ENCODE assay signal across 15 mouse cellular contexts in the genomic region with DNA sequence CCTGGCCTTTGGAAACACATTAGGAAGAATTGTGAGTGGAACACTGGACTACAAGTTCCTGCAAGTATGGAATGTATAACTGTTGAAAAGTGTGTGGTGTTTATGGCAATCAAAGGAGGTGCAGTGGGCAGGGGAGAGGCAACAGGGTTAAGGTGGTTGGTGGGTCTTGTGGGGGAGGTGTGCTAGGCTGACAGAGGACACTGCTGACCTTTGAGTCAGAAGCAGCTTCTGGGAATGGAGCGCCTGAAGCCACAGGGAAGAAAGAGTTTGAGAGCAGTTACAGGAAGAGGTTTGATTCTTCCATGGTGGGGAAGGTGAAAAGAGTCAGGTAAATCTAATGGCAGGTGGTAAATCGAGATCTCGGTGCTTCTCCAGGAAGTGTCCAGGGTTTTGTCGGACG. TPM values are rescaled to one million over a fixed set of nuclear protein-coding genes. Genes with fewer than 3 reads are reported as not detected.
A peak's percentile ranks its signal among the peaks of the same experiment; 100 is the strongest.
DNase-seq lines count a peak whose midpoint lies in the region; ATAC-seq and TF ChIP-seq lines count a peak whose summit lies in the region.
"Had no signal": no experiment of that assay in that cellular context is flagged by ENCODE, and none has a peak within 500 bp of the region (broad histone marks: within the 10 kb centered on the region; RNA-seq: fewer than 3 reads in every experiment).

No protein-coding gene starts in this region.

- peaks cover 22% of the 10 kb centered on the region; the same call in 1 of the 2 replicates for H3K36me3 ChIP-seq in heart, embryonic 10.5 days
- no peaks in the 10 kb centered on the region for H3K36me3 ChIP-seq in lung, postnatal 0 days (ENCODE audit: insufficient read depth, low read length)
- peaks cover 3% of the 10 kb centered on the region; the same call in 1 of the 2 replicates for H3K36me3 ChIP-seq in intestine, embryonic 16.5 days (ENCODE audit: control insufficient read depth, insufficient read depth, low read length)
- H3K36me3 ChIP-seq in forebrain, embryonic 15.5 days = no peaks in the 10 kb centered on the region

- H3K4me1 ChIP-seq in heart, embryonic 10.5 days = peaks cover 83% of the 10 kb centered on the region
- peaks cover 48% of the 10 kb centered on the region for H3K4me1 ChIP-seq in lung, postnatal 0 days (ENCODE audit: insufficient read depth, low read depth, low read length)
- H3K4me1 ChIP-seq in intestine, embryonic 16.5 days (ENCODE audit: control insufficient read depth, insufficient read depth, low read length) = peaks cover 59% of the 10 kb centered on the region
- H3K4me1 ChIP-seq in forebrain, embryonic 15.5 days = peaks cover 12% of the 10 kb centered on the region

- no peak for TF ChIP-seq EP300 in lung, postnatal 0 days (IDR thresholded peaks at IDR 0.05)

- no peak overlapping the region for H3K9ac ChIP-seq in lung, postnatal 0 days (replicated peaks; ENCODE audit: low read depth)
- 0 out of 2 replicates have a peak overlapping the region, but pooled peaks have one; percentile 36 for H3K9ac ChIP-seq in intestine, embryonic 16.5 days (ENCODE audit: low read depth, low read length)
- H3K9ac ChIP-seq in forebrain, embryonic 15.5 days (replicated peaks) = no peak overlapping the region

- no peak for DNase-seq in heart, embryonic 10.5 days (ENCODE audit: low spot score)
- no peak for DNase-seq in heart, postnatal 36 days
- DNase-seq in lung, postnatal 0 days (ENCODE audit: low spot score) = no peak
- DNase-seq in lung, postnatal 4 days = no peak
- DNase-seq in spleen, adult 18-20 months = no peak
- no peak for DNase-seq in embryo, embryonic 11 days
- DNase-seq: adrenal gland, postnatal 36 days; B cell, adult 2 months; kidney, adult 9 months; left cerebral cortex, postnatal 4 days; retina, postnatal 1 day; thymus, adult 18-20 months had no signal

- no peak for ATAC-seq in lung, postnatal 0 days
- peak; percentile 11; the same call in 1 of the 2 replicates for ATAC-seq in intestine, embryonic 16.5 days
- ATAC-seq in forebrain, embryonic 15.5 days (replicated peaks) = no peak

- intact Hi-C loops in heart, postnatal 36 days (cut with DNase I) = no loop called here

- H3K27me3 ChIP-seq in heart, embryonic 10.5 days (ENCODE audit: insufficient read depth, poor library complexity, severe bottlenecking) = no peaks in the 10 kb centered on the region
- H3K27me3 ChIP-seq in lung, postnatal 0 days (replicated peaks; ENCODE audit: insufficient read depth, low read length) = no peaks in the 10 kb centered on the region
- no peaks in the 10 kb centered on the region for H3K27me3 ChIP-seq in intestine, embryonic 16.5 days (replicated peaks; ENCODE audit: control insufficient read depth, insufficient read depth, low read length)
- no peaks in the 10 kb centered on the region for H3K27me3 ChIP-seq in forebrain, embryonic 15.5 days

- H3K27ac ChIP-seq in heart, embryonic 10.5 days = peak overlapping the region; percentile 70
- peak overlapping the region; percentile 32; the same call in 1 of the 2 replicates for H3K27ac ChIP-seq in lung, postnatal 0 days (ENCODE audit: low read length)
- peak overlapping the region; percentile 76 for H3K27ac ChIP-seq in intestine, embryonic 16.5 days (ENCODE audit: low read length)
- no peak overlapping the region for H3K27ac ChIP-seq in forebrain, embryonic 15.5 days (replicated peaks)

- H3K4me2 ChIP-seq in lung, postnatal 0 days (replicated peaks; ENCODE audit: low read depth, low read length) = no peak overlapping the region
- no peak overlapping the region for H3K4me2 ChIP-seq in intestine, embryonic 16.5 days (ENCODE audit: low read depth, low read length)
- H3K4me2 ChIP-seq in forebrain, embryonic 15.5 days (replicated peaks) = no peak overlapping the region

- 67% methylated on average over 5 of the region's 5 CpGs for WGBS in heart, embryonic 10.5 days
- 65% methylated on average over 5 of the region's 5 CpGs for WGBS in lung, postnatal 0 days
- WGBS in intestine, embryonic 16.5 days = 60% methylated on average over 5 of the region's 5 CpGs
- 92% methylated on average over 5 of the region's 5 CpGs for WGBS in forebrain, embryonic 15.5 days

- H3K9me3 ChIP-seq in heart, embryonic 10.5 days = no peaks in the 10 kb centered on the region
- H3K9me3 ChIP-seq in lung, postnatal 0 days (ENCODE audit: low read length) = no peaks in the 10 kb centered on the region
- no peaks in the 10 kb centered on the region for H3K9me3 ChIP-seq in intestine, embryonic 16.5 days (ENCODE audit: control insufficient read depth, low read length)
- H3K9me3 ChIP-seq in forebrain, embryonic 15.5 days = no peaks in the 10 kb centered on the region
- H3K9me3 ChIP-seq: G1E had no signal

- no peak overlapping the region for H3K4me3 ChIP-seq in heart, embryonic 10.5 days
- H3K4me3 ChIP-seq in lung, postnatal 0 days (ENCODE audit: low read depth, low read length) = no peak overlapping the region
- H3K4me3 ChIP-seq in intestine, embryonic 16.5 days (ENCODE audit: low read length) = no peak overlapping the region
- H3K4me3 ChIP-seq in forebrain, embryonic 15.5 days = no peak overlapping the region

- TF ChIP-seq CTCF in lung, postnatal 0 days (IDR thresholded peaks at IDR 0.05) = no peak

RNA-seq across cellular contexts. Expression of a gene that starts 16.7 kb away (rescaled TPM):
- polyA plus RNA-seq in heart, embryonic 10.5 days (2016; fragmentation: Nextera tagmentation; extraction: Ambion mirVana) = 71.5 and 91.4 TPM in 2 replicates
- total RNA-seq in heart, postnatal 36 days (2021) = 100 to 1,000 TPM; 248 to 254 TPM
- 171 and 176 TPM in 2 replicates for polyA plus RNA-seq in lung, postnatal 0 days (2015; fragmentation: Nextera tagmentation; extraction: Ambion mirVana)
- polyA plus RNA-seq in intestine, embryonic 16.5 days (2015; fragmentation: Nextera tagmentation; extraction: Ambion mirVana) = 114 and 127 TPM in 2 replicates
- polyA plus RNA-seq in forebrain, embryonic 15.5 days (2015; fragmentation: Nextera tagmentation; extraction: Ambion mirVana) = 22.2 TPM in 2 replicates
